Mouse (Mus musculus) embryo, embryonic 10.5 days (tissue): Measurements from ENCODE around the gene Rnase2b.
"Not testable (repeated sequence)": the region's sequence is repeated elsewhere in the genome, so short reads cannot be mapped to it uniquely, and the experiment has no call there.

ENCODE experiments used
- DNase-seq: peaks from one replicate; pipeline ENCODE4 v3.0.0-alpha.2; 2015; ENCODE audit warnings: low spot score

Rnase2b gene

GRCm38 (mm10) chr14:51161976-51162375 lies at the start of gene Rnase2b:
Gene Rnase2b (plus strand): TSS chr14:51162260.
- DNase-seq = not testable (repeated sequence)

- no peak for DNase-seq
These were observed 48.6 kb upstream of the Rnase2b start for GRCm38 (mm10) chr14:51113476-51113875.

- DNase-seq = no peak
These were observed 48.0 kb upstream of the Rnase2b start, which contains the start of gene Eddm3b for GRCm38 (mm10) chr14:51113916-51114560. Gene Eddm3b (plus strand): TSS chr14:51114426.

GRCm38 (mm10) chr14:51125684-51126083 lies 36.4 kb upstream of the Rnase2b start:
- DNase-seq = no peak

GRCm38 (mm10) chr14:51127648-51128258 lies 34.3 kb upstream of the Rnase2b start:
- DNase-seq = no peak

GRCm38 (mm10) chr14:51128775-51129623 lies 33.1 kb upstream of the Rnase2b start:
- no peak for DNase-seq

- DNase-seq = no peak
These were observed 32.5 kb upstream of the Rnase2b start for GRCm38 (mm10) chr14:51129624-51129975.

GRCm38 (mm10) chr14:51130315-51130940 lies 31.6 kb upstream of the Rnase2b start:
- DNase-seq = no peak

GRCm38 (mm10) chr14:51131086-51131815 lies 30.8 kb upstream of the Rnase2b start:
- no peak for DNase-seq

- DNase-seq = no peak
These were observed 29.7 kb upstream of the Rnase2b start for GRCm38 (mm10) chr14:51132372-51132771.

- DNase-seq = no peak
These were observed 21.7 kb upstream of the Rnase2b start for GRCm38 (mm10) chr14:51140342-51140741.

- no peak for DNase-seq
These were observed 19.9 kb upstream of the Rnase2b start for GRCm38 (mm10) chr14:51142119-51142518.

- DNase-seq = no peak
These were observed 19.5 kb upstream of the Rnase2b start for GRCm38 (mm10) chr14:51142568-51142967.

GRCm38 (mm10) chr14:51143287-51143686 lies 18.8 kb upstream of the Rnase2b start:
- no peak for DNase-seq

- no peak for DNase-seq
These were observed 18.1 kb upstream of the Rnase2b start for GRCm38 (mm10) chr14:51143937-51144336.

- DNase-seq = no peak
These were observed 17.6 kb upstream of the Rnase2b start for GRCm38 (mm10) chr14:51144451-51144850.

- no peak for DNase-seq
These were observed 16.5 kb upstream of the Rnase2b start for GRCm38 (mm10) chr14:51145521-51145920.

- no peak for DNase-seq
These were observed 15.4 kb upstream of the Rnase2b start, which contains the start of gene Rnase1 for GRCm38 (mm10) chr14:51146685-51147084. Gene Rnase1 (minus strand): TSS chr14:51146785.

- DNase-seq = no peak
These were observed 14.1 kb upstream of the Rnase2b start for GRCm38 (mm10) chr14:51148006-51148405.

GRCm38 (mm10) chr14:51149164-51149563 lies 12.9 kb upstream of the Rnase2b start:
- DNase-seq = no peak

GRCm38 (mm10) chr14:51150206-51150831 lies 11.7 kb upstream of the Rnase2b start:
- no peak for DNase-seq
